Mouse (Mus musculus) urinary bladder, postnatal 10 days (tissue): ENCODE measurements around the gene Thoc5.

Source experiments
- DNase-seq: peaks from one replicate; pipeline ENCODE4 v3.0.0; 2022; ENCODE audit warnings: low spot score

Thoc5 gene

GRCm38 (mm10) chr11:4974376-4975122 lies 79.4 kb downstream of the Thoc5 start:
- DNase-seq, result no peak

- DNase-seq, result no peak
Observed at GRCm38 (mm10) chr11:4975623-4976022, 80.5 kb downstream of the Thoc5 start.
